Mouse (Mus musculus) heart, postnatal 10 days (tissue): ENCODE data around the gene Pxdc1. TPM values are rescaled to one million over a fixed set of nuclear protein-coding genes. Genes with fewer than 3 reads are reported as not detected.

Experiments used
- DNase-seq, 2 experiments: peaks; one replicate each; pipeline ENCODE4 v3.0.0; 2021
- intact Hi-C: fragments of 180-260 bp; cut with DNase I; formaldehyde crosslinking; loops from one replicate; pipeline ENCODE4 v1.15.1; 2025
- total RNA-seq, 2 experiments: library from RNA; stranded (reverse); gene quantifications; 2 replicates each; pipeline ENCODE4 v1.2.3; 2021

Gene Pxdc1
- total RNA-seq, 2 experiments from 2014 or later, result 18.2 to 24.3 TPM

- intact Hi-C loops, result no loop called here
Measured at GRCm38 (mm10) chr13:34605206-34605605, 48.1 kb downstream of the Pxdc1 start.

GRCm38 (mm10) chr13:34604406-34604805 lies 48.9 kb downstream of the Pxdc1 start:
- intact Hi-C loops, result no loop called here

More at GRCm38 (mm10) chr13:34605206-34605605, 48.1 kb downstream of the Pxdc1 start:
- no peak for DNase-seq

DNA sequence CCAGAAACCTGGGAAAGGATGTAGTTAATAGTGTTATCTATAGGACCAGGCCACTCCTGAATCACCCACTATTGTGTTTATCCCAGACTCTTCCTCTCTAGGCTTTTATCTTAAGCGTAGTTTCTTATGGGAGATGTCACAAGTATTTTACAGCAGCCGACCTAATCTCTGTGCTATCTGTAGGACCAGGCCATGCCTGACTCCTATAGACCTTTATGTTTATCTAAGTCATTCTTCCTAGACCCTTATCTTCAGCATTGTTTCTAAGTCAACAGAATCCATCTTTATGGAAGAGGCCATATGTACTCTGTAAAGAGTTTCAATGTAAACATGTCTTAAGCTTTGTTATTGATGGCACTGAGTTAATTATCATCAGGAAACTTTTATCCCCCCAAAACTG lies 50.5 kb downstream of the Pxdc1 start:
- DNase-seq, result no peak

More at GRCm38 (mm10) chr13:34604406-34604805, 48.9 kb downstream of the Pxdc1 start:
- no peak for DNase-seq

GRCm38 (mm10) chr13:34596797-34597196 lies 56.5 kb downstream of the Pxdc1 start:
- DNase-seq, result no peak
- intact Hi-C loops, result no loop called here

More for the DNA sequence above, 50.5 kb downstream of the Pxdc1 start:
- intact Hi-C loops, result no loop called here

Other genes with a start within 250 kb of the Pxdc1 start
- gene Fam50b, start 81.4 kb upstream of the Pxdc1 start, total RNA-seq, result not detected
- gene Prpf4b, start 221.8 kb upstream of the Pxdc1 start, total RNA-seq, result 10 to 100 TPM; 43.9 to 47.6 TPM